Mouse (Mus musculus) heart, adult 2 months (tissue): ENCODE results near the gene Sh3bgrl3.

Experiments used
- CTCF ChIP-seq: fragments of 200-600 bp; IDR thresholded peaks from 2 replicates; pipeline ENCODE4 v1.8.1; 2022; ENCODE audit warnings: antibody characterized with exemption, mild to moderate bottlenecking, moderate library complexity
- EP300 ChIP-seq: fragments of 200-500 bp; IDR thresholded peaks from 2 replicates; pipeline ENCODE4 v1.6.1; 2011; ENCODE audit warnings: low read depth, low read length, control low read depth; ENCODE audit not compliant: insufficient read depth
- POLR2A ChIP-seq: fragments of 200-500 bp; IDR thresholded peaks from 2 replicates; pipeline ENCODE4 v1.6.1; 2011; ENCODE audit warnings: mild to moderate bottlenecking, low read depth, low read length, control low read depth; ENCODE audit not compliant: insufficient read depth

DNA sequence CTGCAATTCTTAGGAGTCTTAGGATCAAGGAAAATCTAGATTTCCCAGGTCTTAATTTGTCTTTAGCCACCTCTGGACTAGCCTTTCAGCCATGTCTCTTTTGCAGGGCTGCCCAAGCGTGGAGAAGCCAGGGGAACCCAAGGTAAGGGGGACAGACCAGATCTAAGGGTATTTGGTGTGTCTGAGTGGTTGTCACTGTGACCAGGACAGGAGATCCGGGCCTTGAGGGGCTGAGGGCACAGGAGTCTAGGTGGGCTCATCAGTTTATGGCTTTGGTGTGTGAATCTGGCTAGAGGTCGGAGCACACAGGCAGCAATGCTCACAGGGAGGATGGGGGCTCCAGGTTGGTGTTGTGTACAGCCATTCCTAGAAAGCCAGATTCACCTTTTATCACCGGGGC is 47.9 kb downstream of the Sh3bgrl3 start:
- TF ChIP-seq CTCF: no peak
- no peak for TF ChIP-seq POLR2A
- no peak for TF ChIP-seq EP300
